Mouse (Mus musculus): ENCODE measurements around the gene Nek7. TPM values are rescaled to one million over a fixed set of nuclear protein-coding genes. Genes with fewer than 3 reads are reported as not detected.

Gene Nek7
- total and polyA plus RNA-seq, 3 experiments, result 4.7 to 9.1 TPM; not detected in 1

GRCm38 (mm10) chr1:138507014-138507413, 112.9 kb downstream of the Nek7 start:
- H3K9ac ChIP-seq (ENCODE audit: control insufficient read depth, low read depth, low read length, poor library complexity, severe bottlenecking), result no peak overlapping the region
- no peak overlapping the region for H3K27ac ChIP-seq (ENCODE audit: control insufficient read depth, low read depth, low read length)
- H3K9me3 ChIP-seq (replicated peaks; ENCODE audit: insufficient read depth, low read length), result no peaks in the 10 kb centered on the region
- no peaks in the 10 kb centered on the region for H3K27me3 ChIP-seq (ENCODE audit: control insufficient read depth in 1 of 2, insufficient read depth in 2 of 2, low read length in 2 of 2)
- H3K4me1 ChIP-seq (ENCODE audit: control insufficient read depth in 1 of 2, insufficient read depth in 2 of 2, low read length in 2 of 2), result no peaks in the 10 kb centered on the region
- DNase-seq (ENCODE audit: low read depth, low spot score), result no peak
- H3K4me3 ChIP-seq (ENCODE audit: control insufficient read depth in 1 of 2, insufficient read depth in 1 of 2, low read depth in 2 of 2, low read length in 2 of 2), result no peak overlapping the region
- no peaks in the 10 kb centered on the region for H3K36me3 ChIP-seq (ENCODE audit: control insufficient read depth in 1 of 2, insufficient read depth in 2 of 2, low read length in 2 of 2)
- no peak for TF ChIP-seq MXI1 (IDR thresholded peaks at IDR 0.05; ENCODE audit: low read depth, low read length)
- no peaks in the 10 kb centered on the region for H3K79me2 ChIP-seq (ENCODE audit: control insufficient read depth, insufficient read depth, low read length, poor library complexity)

- Histone ChIP-seq H3K4me1 (ENCODE audit: control insufficient read depth in 1 of 2, insufficient read depth in 2 of 2, low read length in 2 of 2) (no peaks in the 10 kb centered on the region), H3K36me3 (ENCODE audit: control insufficient read depth in 1 of 2, insufficient read depth in 2 of 2, low read length in 2 of 2) (no peaks in the 10 kb centered on the region), H3K27ac (ENCODE audit: control insufficient read depth, low read depth, low read length) (no peak overlapping the region), H3K79me2 (ENCODE audit: control insufficient read depth, insufficient read depth, low read length, poor library complexity) (no peaks in the 10 kb centered on the region), H3K9ac (ENCODE audit: control insufficient read depth, low read depth, low read length, poor library complexity, severe bottlenecking) (no peak overlapping the region), H3K27me3 (ENCODE audit: control insufficient read depth in 1 of 2, insufficient read depth in 2 of 2, low read length in 2 of 2) (no peaks in the 10 kb centered on the region), H3K9me3 (replicated peaks; ENCODE audit: insufficient read depth, low read length) (no peaks in the 10 kb centered on the region), H3K4me3 (ENCODE audit: control insufficient read depth in 1 of 2, insufficient read depth in 1 of 2, low read depth in 2 of 2, low read length in 2 of 2) (no peak overlapping the region)
- DNase-seq (ENCODE audit: low read depth, low spot score), result no peak
- TF ChIP-seq RCOR1 (IDR thresholded peaks at IDR 0.05; ENCODE audit: low read depth, low read length) (no peak), USF1 (IDR thresholded peaks at IDR 0.05; ENCODE audit: low read depth, low read length) (no peak), BHLHE40 (IDR thresholded peaks at IDR 0.05; ENCODE audit: borderline replicate concordance, low read depth, low read length) (no peak), NRF1 (IDR thresholded peaks at IDR 0.05; ENCODE audit: insufficient read depth, low read depth, low read length, poor library complexity, severe bottlenecking) (no peak), ELF1 (IDR thresholded peaks at IDR 0.05; ENCODE audit: low read depth, low read length) (no peak), SMC3 (IDR thresholded peaks at IDR 0.05; ENCODE audit: low read depth, low read length) (no peak), POLR2AphosphoS5 (IDR thresholded peaks at IDR 0.05; ENCODE audit: borderline replicate concordance, low read depth, low read length) (no peak), POLR2A (IDR thresholded peaks at IDR 0.05; ENCODE audit: control insufficient read depth in 1 of 2, insufficient read depth in 1 of 2, low read depth in 1 of 2, low read length in 2 of 2, poor library complexity in 1 of 2) (no peak), UBTF (IDR thresholded peaks at IDR 0.05; ENCODE audit: borderline replicate concordance, insufficient read depth, low read depth, low read length) (no peak), ZC3H11A (IDR thresholded peaks at IDR 0.05; ENCODE audit: low read depth, low read length) (no peak), TCF12 (IDR thresholded peaks at IDR 0.05; ENCODE audit: low read depth, low read length) (no peak), SIN3A (IDR thresholded peaks at IDR 0.05; ENCODE audit: low read length) (no peak), MAFK (IDR thresholded peaks at IDR 0.05; ENCODE audit: borderline replicate concordance, low read depth, low read length) (no peak)
Measured at GRCm38 (mm10) chr1:138504228-138504627, 115.7 kb downstream of the Nek7 start.

- no peak for DNase-seq (ENCODE audit: low read depth, low spot score)
- no peaks in the 10 kb centered on the region for H3K36me3 ChIP-seq (ENCODE audit: control insufficient read depth in 1 of 2, insufficient read depth in 2 of 2, low read length in 2 of 2)
- H3K9ac ChIP-seq (ENCODE audit: control insufficient read depth, low read depth, low read length, poor library complexity, severe bottlenecking), result no peak overlapping the region
- no peak overlapping the region for H3K27ac ChIP-seq (ENCODE audit: control insufficient read depth, low read depth, low read length)
- H3K4me3 ChIP-seq (ENCODE audit: control insufficient read depth in 1 of 2, insufficient read depth in 1 of 2, low read depth in 2 of 2, low read length in 2 of 2), result no peak overlapping the region
- no peaks in the 10 kb centered on the region for H3K27me3 ChIP-seq (ENCODE audit: control insufficient read depth in 1 of 2, insufficient read depth in 2 of 2, low read length in 2 of 2)
- no peak for TF ChIP-seq SMC3 (IDR thresholded peaks at IDR 0.05; ENCODE audit: low read depth, low read length)
- TF ChIP-seq GABPA (IDR thresholded peaks at IDR 0.05; ENCODE audit: low read depth, low read length), result no peak
- no peak for TF ChIP-seq RAD21 (IDR thresholded peaks at IDR 0.05; ENCODE audit: low read depth, low read length)
- TF ChIP-seq ELF1 (IDR thresholded peaks at IDR 0.05; ENCODE audit: low read depth, low read length), result no peak
- no peak for TF ChIP-seq USF2 (IDR thresholded peaks at IDR 0.05; ENCODE audit: borderline replicate concordance in 1 of 2, insufficient read depth in 1 of 2, low read depth in 1 of 2, low read length in 2 of 2)
- TF ChIP-seq NRF1 (IDR thresholded peaks at IDR 0.05; ENCODE audit: insufficient read depth, low read depth, low read length, poor library complexity, severe bottlenecking), result no peak
- no peak for TF ChIP-seq USF1 (IDR thresholded peaks at IDR 0.05; ENCODE audit: low read depth, low read length)
- no peak for TF ChIP-seq JUND (IDR thresholded peaks at IDR 0.05; ENCODE audit: low read depth, low read length)
- TF ChIP-seq MYC (IDR thresholded peaks at IDR 0.05; ENCODE audit: low read depth, low read length), result no peak
- TF ChIP-seq MAX (IDR thresholded peaks at IDR 0.05; ENCODE audit: low read length), result no peak
- no peak for TF ChIP-seq ZKSCAN1 (IDR thresholded peaks at IDR 0.05; ENCODE audit: low read depth, low read length)
- TF ChIP-seq ZC3H11A (IDR thresholded peaks at IDR 0.05; ENCODE audit: low read depth, low read length), result no peak
- no peak for TF ChIP-seq CHD1 (IDR thresholded peaks at IDR 0.05; ENCODE audit: low read depth, low read length)
- no peak for TF ChIP-seq ETS1 (IDR thresholded peaks at IDR 0.05; ENCODE audit: low read depth, low read length)
- no peak for TF ChIP-seq MXI1 (IDR thresholded peaks at IDR 0.05; ENCODE audit: low read depth, low read length)
- TF ChIP-seq TBP (IDR thresholded peaks at IDR 0.05; ENCODE audit: low read depth, low read length), result no peak
- no peak for TF ChIP-seq RCOR1 (IDR thresholded peaks at IDR 0.05; ENCODE audit: low read depth, low read length)
- H3K4me1 ChIP-seq (ENCODE audit: control insufficient read depth in 1 of 2, insufficient read depth in 2 of 2, low read length in 2 of 2), result no peaks in the 10 kb centered on the region
- no peaks in the 10 kb centered on the region for H3K9me3 ChIP-seq (replicated peaks; ENCODE audit: insufficient read depth, low read length)
- H3K79me2 ChIP-seq (ENCODE audit: control insufficient read depth, insufficient read depth, low read length, poor library complexity), result no peaks in the 10 kb centered on the region
Measured at GRCm38 (mm10) chr1:138500691-138501090, 119.2 kb downstream of the Nek7 start.
